In the genomic region with DNA sequence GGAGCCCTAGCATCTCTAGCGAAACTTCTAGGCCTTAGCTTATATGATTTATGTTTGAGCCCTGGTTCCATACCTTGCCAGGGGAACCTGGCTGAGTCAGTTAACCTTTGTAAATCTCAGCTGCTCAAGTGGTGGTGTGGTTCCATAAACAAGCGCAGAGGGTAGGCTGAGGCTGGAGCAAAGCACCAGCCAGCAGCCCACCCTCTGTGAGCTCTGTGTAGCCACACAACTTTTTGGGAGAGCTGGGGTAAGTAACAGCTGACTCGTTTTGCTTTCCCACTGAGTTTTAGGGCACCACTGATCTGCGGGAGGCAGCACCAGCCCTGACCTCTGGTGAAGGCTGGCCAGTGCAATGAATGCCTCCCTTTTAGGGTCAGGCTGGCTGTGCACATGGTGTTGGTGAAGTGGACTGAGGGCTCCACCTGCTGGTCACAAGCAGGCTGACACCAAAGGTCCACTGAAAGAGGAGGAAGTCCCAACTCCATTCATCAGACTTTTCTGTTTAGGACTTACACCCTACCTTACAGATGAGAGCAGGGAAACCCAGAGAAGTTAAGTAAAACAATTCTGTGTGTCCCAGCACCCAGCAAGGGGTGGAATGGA, we compare ENCODE assay signal across 8 mouse cellular contexts. TPM values are rescaled to one million over a fixed set of nuclear protein-coding genes. Genes with fewer than 3 reads are reported as not detected.
DNase-seq lines count a peak whose midpoint lies in the region; ATAC-seq and TF ChIP-seq lines count a peak whose summit lies in the region.

No protein-coding gene starts in this region.

- intact Hi-C loops in left cerebral cortex, adult 2 months (cut with DNase I) = loop anchor here (2.0 kb wide), 1 partner anchor 28 kb away; no protein-coding TSS in a partner anchor

- peak; percentile 60 for ATAC-seq in Patski
- peak; percentile 98 for ATAC-seq in megakaryocyte progenitor cell, adult 5-6 weeks (replicated peaks; ENCODE audit: poor library complexity)
- no peak for ATAC-seq in activated CD4-positive, CD25-positive, alpha-beta regulatory T cell, adult 4 months

- no peak for TF ChIP-seq POLR2A in cerebellum, adult 2 months (IDR thresholded peaks at IDR 0.05; ENCODE audit: borderline replicate concordance, insufficient read depth, low read length)

- H3K27me3 ChIP-seq in Patski = no peaks in the 10 kb centered on the region
- no peaks in the 10 kb centered on the region for H3K27me3 ChIP-seq in cerebellum, adult 2 months (ENCODE audit: control insufficient read depth, insufficient read depth, low read length)

- CTCF ChIA-PET in Patski (lab: Charles Lee) = interaction anchor here (0.7 to 8.0 kb wide), 9 partner anchors 10 to 415 kb away, joined by 3 to 75 read pairs (median 4); no protein-coding TSS in a partner anchor

- no peak for DNase-seq in Patski (ENCODE audit: low read depth, low spot score)
- peak; percentile 74 to 76 for DNase-seq in cerebellum, adult 2 months
- peak; percentile 83 for DNase-seq in forelimb bud, embryonic 11.5 days (ENCODE audit: low read depth, low spot score)
- DNase-seq in induced T-regulatory cell, adult 2 months (ENCODE audit: low read depth) = peak; percentile 57
- peak; percentile 50 to 72 for DNase-seq in left cerebral cortex, adult 2 months (ENCODE audit: extremely low spot score in 1 of 2, low spot score in 2 of 2)
- DNase-seq in right cerebral cortex, adult 2 months (ENCODE audit: low spot score in 2 of 2) = peak; percentile 71 to 81

- no peak for TF ChIP-seq CTCF in Patski (IDR thresholded peaks at IDR 0.05)
- peak; percentile 97 for TF ChIP-seq CTCF in cerebellum, adult 2 months (IDR thresholded peaks at IDR 0.05; ENCODE audit: borderline replicate concordance, insufficient read depth, low read depth, low read length)
- peak; percentile 92 for TF ChIP-seq CTCF in left cerebral cortex, adult 2 months (IDR thresholded peaks at IDR 0.05)

- 49% methylated on average over 4 of the region's 4 CpGs for WGBS in cerebellum, adult 2 months

- in situ Hi-C loops in Patski (cut with MboI; ENCODE audit: low pct_unique_long_range_greater_than_20kb) = no loop called here

- POLR2A ChIA-PET in Patski (lab: Charles Lee) = interaction anchor here (1.1 kb wide), 1 partner anchor 28 kb away, joined by 3 read pairs; no protein-coding TSS in a partner anchor

- H3K27ac ChIP-seq in cerebellum, adult 2 months (ENCODE audit: insufficient read depth, low read length) = no peak overlapping the region
- H3K27ac ChIP-seq in left cerebral cortex, adult 2 months = no peak overlapping the region

- H3K4me1 ChIP-seq in cerebellum, adult 2 months (ENCODE audit: control insufficient read depth, insufficient read depth, low read length) = no peaks in the 10 kb centered on the region

- H3K4me3 ChIP-seq in cerebellum, adult 2 months (replicated peaks; ENCODE audit: insufficient read depth, low read depth, low read length) = no peak overlapping the region
- no peak overlapping the region for H3K4me3 ChIP-seq in left cerebral cortex, adult 2 months

RNA-seq across cellular contexts. Expression of gene Crb2, which starts 26.7 kb away (rescaled TPM):
- polyA plus RNA-seq in Patski (2021) = 0.37 TPM
- 1.1 and 1.4 TPM in 2 replicates for polyA plus RNA-seq in cerebellum, adult 2 months (2012; rRNA removed)
- total RNA-seq in left cerebral cortex, adult 2 months (2021) = 1 to 10 TPM; 2.9 to 4.4 TPM
- total RNA-seq in megakaryocyte progenitor cell, adult 5-6 weeks (2015) = not detected in 2 replicates
- total RNA-seq in megakaryocyte progenitor cell, adult 5-6 weeks (2017) = not detected in 2 replicates
- polyA plus RNA-seq in activated CD4-positive, CD25-positive, alpha-beta regulatory T cell, adult 4 months (2017; shearing (Covaris generic)) = under 1 TPM in 1 of 2 experiments, not detected in 1; 0.07 TPM
